Mouse (Mus musculus): Measurements from ENCODE around the gene Ptms. TPM values are rescaled to one million over a fixed set of nuclear protein-coding genes. Genes with fewer than 3 reads are reported as not detected.

Gene Ptms
- polyA plus RNA-seq (2012; fragmentation: generic; extraction: Trizol), result 1,462 TPM

DNA sequence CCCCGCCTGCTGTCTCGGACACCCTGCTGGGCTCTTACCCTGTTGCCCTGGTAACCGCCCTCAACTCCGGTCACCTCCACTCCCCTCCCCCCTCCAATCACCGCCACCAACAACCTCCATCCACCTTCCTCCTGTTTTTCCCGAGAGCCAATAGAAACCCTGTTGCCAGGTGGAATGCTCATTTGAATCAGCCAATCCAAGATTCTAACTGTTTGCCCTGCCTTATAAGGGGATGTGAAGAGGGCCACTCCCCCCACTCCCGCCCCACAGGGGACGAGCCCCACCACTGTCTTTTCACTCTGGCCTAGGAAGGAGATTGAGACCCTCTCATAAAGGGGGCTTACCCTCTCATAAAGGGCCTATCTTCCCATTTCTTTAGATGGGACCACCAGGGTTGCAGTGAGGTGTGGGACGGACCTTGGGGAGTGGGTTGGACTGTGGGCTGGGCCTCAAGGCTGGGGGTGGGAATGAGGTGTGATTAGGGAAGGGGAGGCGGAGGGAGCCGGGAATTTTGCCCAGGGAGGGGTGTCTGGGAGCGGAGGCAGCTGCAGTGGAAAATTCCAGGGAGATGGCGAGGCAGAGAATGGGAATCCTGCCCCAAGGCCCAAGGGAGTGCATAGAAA is at the start of gene Ptms:
Gene Ptms, minus strand, starts transcription at position 409 of the 623 bp plus-strand sequence.
- Histone ChIP-seq H3K4me3 (peak within 1 kb of the TSS; percentile 91), H3K79me2 (ENCODE audit: control insufficient read depth, insufficient read depth) (peaks cover 19% of the 10 kb centered on the region), H3K27me3 (ENCODE audit: control insufficient read depth, insufficient read depth, insufficient read length) (no peaks in the 10 kb centered on the region), H3K4me2 (ENCODE audit: low read depth) (peak within 1 kb of the TSS; percentile 77), H3ac (ENCODE audit: control insufficient read depth, insufficient read length) (no peak within 1 kb of the TSS), H3K36me3 (ENCODE audit: control insufficient read depth, insufficient read depth) (peaks cover 1% of the 10 kb centered on the region)
- TF ChIP-seq TCF12 (IDR thresholded peaks at IDR 0.05; ENCODE audit: insufficient read depth, poor library complexity, severe bottlenecking) (no peak), POLR2A (IDR thresholded peaks at IDR 0.05; ENCODE audit: insufficient read length, low read depth) (no peak), POLR2AphosphoS2 (IDR thresholded peaks at IDR 0.05; ENCODE audit: insufficient read length, low read depth) (no peak), SRF (IDR thresholded peaks at IDR 0.05; ENCODE audit: control insufficient read depth, insufficient read length, low read depth) (peak; percentile 99), MYOG (IDR thresholded peaks at IDR 0.05; ENCODE audit: control insufficient read depth in 1 of 3, insufficient read depth in 1 of 3, insufficient read length in 2 of 3, low read depth in 2 of 3) (peak in 2 of 3 experiments; percentile 27 to 63), MAX (IDR thresholded peaks at IDR 0.05; ENCODE audit: low read depth) (no peak), USF1 (IDR thresholded peaks at IDR 0.05; ENCODE audit: low read depth) (no peak), E2F4 (IDR thresholded peaks at IDR 0.05; ENCODE audit: insufficient read depth) (peak; percentile 5), TCF3 (IDR thresholded peaks at IDR 0.05; ENCODE audit: insufficient read length, low read depth) (no peak), MYOD1 (IDR thresholded peaks at IDR 0.05; ENCODE audit: control insufficient read depth in 1 of 3, insufficient read length in 2 of 3, low read depth in 2 of 3) (peak in 2 of 3 experiments; percentile 41 to 71), CEBPB (IDR thresholded peaks at IDR 0.05; ENCODE audit: insufficient read depth, poor library complexity, severe bottlenecking) (no peak), REST (IDR thresholded peaks at IDR 0.05; ENCODE audit: insufficient read depth, insufficient read length) (no peak)

GRCm38 (mm10) chr6:124967766-124968165 is 47.9 kb upstream of the Ptms start:
- Histone ChIP-seq H3K36me3 (ENCODE audit: control insufficient read depth, insufficient read depth) (no peaks in the 10 kb centered on the region), H3ac (ENCODE audit: control insufficient read depth, insufficient read length) (no peak overlapping the region), H3K79me2 (ENCODE audit: control insufficient read depth, insufficient read depth) (peaks cover 18% of the 10 kb centered on the region), H3K4me3 (no peak overlapping the region), H3K27me3 (ENCODE audit: control insufficient read depth, insufficient read depth, insufficient read length) (no peaks in the 10 kb centered on the region), H3K4me2 (ENCODE audit: low read depth) (no peak overlapping the region)
- TF ChIP-seq SRF (IDR thresholded peaks at IDR 0.05; ENCODE audit: control insufficient read depth, insufficient read length, low read depth) (no peak), MYOD1 (IDR thresholded peaks at IDR 0.05; ENCODE audit: control insufficient read depth in 1 of 3, insufficient read length in 2 of 3, low read depth in 2 of 3) (no peak), MYOG (IDR thresholded peaks at IDR 0.05; ENCODE audit: control insufficient read depth in 1 of 3, insufficient read depth in 1 of 3, insufficient read length in 2 of 3, low read depth in 2 of 3) (no peak), REST (IDR thresholded peaks at IDR 0.05; ENCODE audit: insufficient read depth, insufficient read length) (no peak), TCF12 (IDR thresholded peaks at IDR 0.05; ENCODE audit: insufficient read depth, poor library complexity, severe bottlenecking) (no peak), E2F4 (IDR thresholded peaks at IDR 0.05; ENCODE audit: insufficient read depth) (no peak), POLR2AphosphoS2 (IDR thresholded peaks at IDR 0.05; ENCODE audit: insufficient read length, low read depth) (no peak), MAX (IDR thresholded peaks at IDR 0.05; ENCODE audit: low read depth) (no peak), USF1 (IDR thresholded peaks at IDR 0.05; ENCODE audit: low read depth) (no peak), CEBPB (IDR thresholded peaks at IDR 0.05; ENCODE audit: insufficient read depth, poor library complexity, severe bottlenecking) (no peak), TCF3 (IDR thresholded peaks at IDR 0.05; ENCODE audit: insufficient read length, low read depth) (no peak), POLR2A (IDR thresholded peaks at IDR 0.05; ENCODE audit: insufficient read length, low read depth) (no peak)

GRCm38 (mm10) chr6:124966466-124967118 is 46.7 kb upstream of the Ptms start:
- Histone ChIP-seq H3ac (ENCODE audit: control insufficient read depth, insufficient read length) (no peak overlapping the region), H3K27me3 (ENCODE audit: control insufficient read depth, insufficient read depth, insufficient read length) (no peaks in the 10 kb centered on the region), H3K4me2 (ENCODE audit: low read depth) (peak overlapping the region; percentile 75), H3K79me2 (ENCODE audit: control insufficient read depth, insufficient read depth) (peaks cover 18% of the 10 kb centered on the region), H3K36me3 (ENCODE audit: control insufficient read depth, insufficient read depth) (peaks cover 1% of the 10 kb centered on the region), H3K4me3 (peak overlapping the region; percentile 75)
- no peak for TF ChIP-seq REST (IDR thresholded peaks at IDR 0.05; ENCODE audit: insufficient read depth, insufficient read length)
- no peak for TF ChIP-seq SRF (IDR thresholded peaks at IDR 0.05; ENCODE audit: control insufficient read depth, insufficient read length, low read depth)
- TF ChIP-seq MYOD1 (IDR thresholded peaks at IDR 0.05; ENCODE audit: control insufficient read depth in 1 of 3, insufficient read length in 2 of 3, low read depth in 2 of 3), result no peak
- TF ChIP-seq TCF3 (IDR thresholded peaks at IDR 0.05; ENCODE audit: insufficient read length, low read depth), result no peak
- no peak for TF ChIP-seq TCF12 (IDR thresholded peaks at IDR 0.05; ENCODE audit: insufficient read depth, poor library complexity, severe bottlenecking)
- TF ChIP-seq MYOG (IDR thresholded peaks at IDR 0.05; ENCODE audit: control insufficient read depth in 1 of 3, insufficient read depth in 1 of 3, insufficient read length in 2 of 3, low read depth in 2 of 3), result no peak
- TF ChIP-seq E2F4 (IDR thresholded peaks at IDR 0.05; ENCODE audit: insufficient read depth), result no peak
- TF ChIP-seq USF1 (IDR thresholded peaks at IDR 0.05; ENCODE audit: low read depth), result no peak
- peak; percentile 8 for TF ChIP-seq POLR2A (IDR thresholded peaks at IDR 0.05; ENCODE audit: insufficient read length, low read depth)
- no peak for TF ChIP-seq MAX (IDR thresholded peaks at IDR 0.05; ENCODE audit: low read depth)
- TF ChIP-seq POLR2AphosphoS2 (IDR thresholded peaks at IDR 0.05; ENCODE audit: insufficient read length, low read depth), result peak; percentile 48
- no peak for TF ChIP-seq CEBPB (IDR thresholded peaks at IDR 0.05; ENCODE audit: insufficient read depth, poor library complexity, severe bottlenecking)

- TF ChIP-seq TCF12 (IDR thresholded peaks at IDR 0.05; ENCODE audit: insufficient read depth, poor library complexity, severe bottlenecking), result no peak
- no peak for TF ChIP-seq E2F4 (IDR thresholded peaks at IDR 0.05; ENCODE audit: insufficient read depth)
- no peak for TF ChIP-seq REST (IDR thresholded peaks at IDR 0.05; ENCODE audit: insufficient read depth, insufficient read length)
- no peak for TF ChIP-seq POLR2A (IDR thresholded peaks at IDR 0.05; ENCODE audit: insufficient read length, low read depth)
- no peak for TF ChIP-seq MYOD1 (IDR thresholded peaks at IDR 0.05; ENCODE audit: control insufficient read depth in 1 of 3, insufficient read length in 2 of 3, low read depth in 2 of 3)
- no peak for TF ChIP-seq MYOG (IDR thresholded peaks at IDR 0.05; ENCODE audit: control insufficient read depth in 1 of 3, insufficient read depth in 1 of 3, insufficient read length in 2 of 3, low read depth in 2 of 3)
- no peak for TF ChIP-seq USF1 (IDR thresholded peaks at IDR 0.05; ENCODE audit: low read depth)
- TF ChIP-seq POLR2AphosphoS2 (IDR thresholded peaks at IDR 0.05; ENCODE audit: insufficient read length, low read depth), result no peak
- peak overlapping the region; percentile 32 for H3ac ChIP-seq (ENCODE audit: control insufficient read depth, insufficient read length)
- peak overlapping the region; percentile 75 for H3K4me3 ChIP-seq
- H3K36me3 ChIP-seq (ENCODE audit: control insufficient read depth, insufficient read depth), result peaks cover 4% of the 10 kb centered on the region
- H3K79me2 ChIP-seq (ENCODE audit: control insufficient read depth, insufficient read depth), result peaks cover 18% of the 10 kb centered on the region
- peak overlapping the region; percentile 75 for H3K4me2 ChIP-seq (ENCODE audit: low read depth)
- no peaks in the 10 kb centered on the region for H3K27me3 ChIP-seq (ENCODE audit: control insufficient read depth, insufficient read depth, insufficient read length)
Observed at GRCm38 (mm10) chr6:124965747-124966146, 45.8 kb upstream of the Ptms start.
